Mouse (Mus musculus): ENCODE measurements at regions not wholly inside any gene's neighbourhood (a gene's known extent, or its start where the extent isn't known, plus 50 kb on each side); places are given as distances from the start of the nearest gene placed in this dataset.

- TF ChIP-seq NANOG (IDR thresholded peaks at IDR 0.05; ENCODE audit: borderline replicate concordance, low read length) = no peak
- TF ChIP-seq CTCF (conservative IDR thresholded peaks at IDR 0.05; ENCODE audit: low read length) = no peak
Observed at GRCm38 (mm10) chr16:76529613-76530012, 156.0 kb upstream of the Nrip1 start.

Data from E14TG2a.4 (cell line).